Mouse (Mus musculus) right cerebral cortex, postnatal 25 days (tissue): ENCODE data around the gene Tmsb15b2.
"Not testable (repeated sequence)": the region's sequence is repeated elsewhere in the genome, so short reads cannot be mapped to it uniquely, and the experiment has no call there.

Experiments used
- DNase-seq: peaks from one replicate; pipeline ENCODE4 v3.0.0; 2022

Tmsb15b2 gene

DNA sequence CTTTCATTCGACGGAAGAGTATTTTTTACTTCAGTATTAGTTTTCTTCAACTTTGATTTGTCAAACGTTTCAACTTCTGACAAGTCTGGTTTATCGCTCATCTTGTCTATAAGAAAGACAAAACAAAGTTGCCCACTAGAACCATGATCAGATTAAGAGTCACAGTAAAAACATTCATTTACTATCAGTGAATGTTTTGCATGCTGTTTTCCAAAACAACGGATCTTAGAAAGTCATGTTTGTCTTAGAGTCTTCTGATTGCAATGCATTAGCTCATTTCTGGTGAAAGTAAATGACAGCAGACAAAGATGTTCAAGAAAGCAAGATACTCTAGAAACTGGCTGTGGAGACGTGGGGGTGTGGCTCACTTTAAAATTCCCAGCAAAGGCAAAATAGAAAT, at the start of gene Tmsb15b2:
Gene Tmsb15b2 (minus strand): TSS at position 101 of the 400 bp plus-strand sequence.
- DNase-seq: not testable (repeated sequence)

DNA sequence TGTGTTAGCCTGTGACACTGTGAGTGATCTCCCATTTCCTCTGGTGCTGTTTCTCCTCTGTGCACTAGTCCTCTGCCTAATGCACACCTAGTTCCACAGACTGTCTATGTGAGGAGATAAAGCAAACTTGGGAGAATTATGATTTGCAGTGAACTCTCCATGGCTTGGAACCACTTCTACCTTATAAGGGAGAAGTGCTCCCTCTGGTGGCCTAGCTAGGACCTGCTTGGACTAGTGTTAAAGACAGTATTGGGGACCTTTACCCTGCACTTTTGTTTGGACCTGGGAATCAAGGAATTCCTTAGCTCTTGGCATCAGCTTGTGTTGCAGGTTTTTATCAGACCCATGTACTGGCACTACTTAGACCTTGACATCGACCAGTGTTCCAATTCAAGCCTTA, 44.0 kb upstream of the Tmsb15b2 start:
- DNase-seq: no peak

DNA sequence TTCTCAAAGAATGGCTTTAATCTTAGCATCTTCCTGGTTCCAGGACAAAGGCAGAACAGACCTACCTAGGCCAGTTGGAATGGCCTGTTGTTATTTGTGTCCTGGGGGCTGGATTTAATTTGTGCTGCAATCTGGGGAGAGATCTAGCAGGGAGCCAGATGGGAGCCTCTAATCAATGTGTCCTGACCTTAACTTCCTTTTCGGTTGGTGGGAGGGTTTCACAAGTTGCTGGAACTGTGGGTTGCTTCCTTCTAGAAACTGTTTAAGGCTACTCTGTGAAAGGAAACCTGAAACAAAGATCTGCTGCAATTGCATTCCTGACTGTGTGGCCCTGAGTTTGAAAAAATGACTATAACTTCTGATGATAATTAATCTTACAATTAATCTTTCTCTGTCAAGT, 42.4 kb upstream of the Tmsb15b2 start:
- DNase-seq: no peak

DNA sequence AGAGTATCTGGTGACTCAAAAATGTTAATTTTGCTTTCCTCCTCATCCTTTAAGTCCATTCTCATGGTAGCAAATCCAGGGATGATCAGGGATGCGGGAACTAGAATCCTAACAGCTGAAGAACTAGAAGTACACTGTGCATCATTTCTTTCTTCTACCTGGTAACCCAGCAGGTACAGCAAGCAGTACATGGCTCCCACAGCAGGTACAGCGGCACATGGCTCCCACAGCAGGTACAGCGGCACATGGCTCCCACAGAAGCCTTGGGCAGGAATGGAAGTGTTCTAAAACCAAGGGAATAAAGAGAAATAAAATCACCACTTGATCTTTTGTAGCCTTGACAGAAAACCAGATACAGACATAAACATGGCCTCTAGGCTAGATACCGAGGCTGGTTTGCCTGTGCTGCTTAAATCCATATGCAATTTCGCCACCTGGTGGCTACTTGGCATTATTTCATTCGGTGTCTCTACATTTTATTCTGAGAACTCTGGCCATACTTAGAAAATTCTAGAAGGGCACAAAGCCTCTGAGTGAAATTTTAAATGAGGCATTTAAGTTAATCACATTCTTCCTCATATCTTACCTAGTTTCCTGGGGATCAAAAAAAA, 39.9 kb upstream of the Tmsb15b2 start:
- no peak for DNase-seq

- no peak for DNase-seq
These were observed 21.0 kb upstream of the Tmsb15b2 start for GRCm38 (mm10) chrX:136996256-136996655.

- peak; percentile 24 for DNase-seq
These were observed 18.3 kb upstream of the Tmsb15b2 start for GRCm38 (mm10) chrX:136993641-136994040.

- peak; percentile 84 for DNase-seq
These were observed 17.8 kb upstream of the Tmsb15b2 start, which contains the start of gene Zcchc18 for GRCm38 (mm10) chrX:136992978-136993547. Gene Zcchc18, plus strand, starts transcription at chrX:136993155.

DNA sequence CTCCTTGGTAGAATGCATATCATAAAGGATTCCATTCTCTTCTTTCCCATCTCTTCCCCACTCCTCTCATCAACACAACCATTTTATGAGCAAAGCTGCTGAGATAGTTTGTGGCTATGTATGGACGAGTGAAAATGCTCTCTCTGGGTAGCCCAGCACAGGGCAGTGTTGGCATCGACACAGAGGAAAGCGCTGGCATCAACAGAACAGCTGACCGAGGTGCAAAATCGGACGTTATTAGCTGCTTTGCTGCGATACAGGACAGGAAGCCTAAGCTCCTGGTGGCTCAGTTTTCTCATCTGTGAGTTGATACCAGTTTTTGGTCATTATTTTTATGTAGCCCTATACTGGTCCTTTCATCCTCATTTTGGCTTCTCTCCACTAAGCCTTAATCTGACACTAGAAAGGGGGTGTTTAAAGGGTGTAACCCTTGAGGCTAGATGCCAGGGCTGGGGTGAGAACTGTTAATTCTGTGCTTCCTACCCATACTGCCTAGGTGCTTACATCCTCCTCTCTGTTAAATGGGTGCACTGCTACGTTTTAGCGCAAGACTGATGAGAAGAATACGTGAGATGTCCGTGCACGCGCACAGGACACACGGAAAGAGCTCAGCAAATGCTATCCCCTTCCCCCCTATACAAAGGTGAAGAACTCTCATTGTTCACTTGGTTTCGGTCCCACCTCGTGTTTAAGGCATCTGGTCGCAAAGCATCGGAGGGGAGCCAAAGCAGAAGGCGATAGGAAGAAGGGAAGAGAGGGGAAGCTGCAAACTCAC, 17.1 kb upstream of the Tmsb15b2 start:
- DNase-seq: peak; percentile 14

DNA sequence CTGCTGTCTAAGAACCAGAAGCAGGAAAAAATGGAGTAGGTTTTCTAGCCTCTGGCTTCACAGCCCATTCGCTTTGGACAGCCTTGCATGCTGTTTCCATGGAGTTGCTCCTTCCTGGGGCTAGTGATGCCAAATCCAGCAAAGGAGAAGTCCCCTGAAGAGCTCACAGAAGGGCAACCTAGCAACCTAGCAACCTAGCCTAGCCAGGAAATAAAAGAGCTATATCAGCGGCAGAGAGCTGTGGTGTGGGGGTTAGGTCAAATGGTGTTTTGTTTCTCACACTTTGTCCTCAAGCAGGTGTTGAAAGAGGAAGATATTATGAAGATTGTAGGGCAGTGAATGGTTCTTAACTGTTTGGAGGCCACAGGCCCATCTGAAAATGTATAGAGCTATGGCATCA, 16.0 kb upstream of the Tmsb15b2 start:
- DNase-seq: no peak

- no peak for DNase-seq
These were observed 10.7 kb upstream of the Tmsb15b2 start for GRCm38 (mm10) chrX:136986039-136986438.

DNA sequence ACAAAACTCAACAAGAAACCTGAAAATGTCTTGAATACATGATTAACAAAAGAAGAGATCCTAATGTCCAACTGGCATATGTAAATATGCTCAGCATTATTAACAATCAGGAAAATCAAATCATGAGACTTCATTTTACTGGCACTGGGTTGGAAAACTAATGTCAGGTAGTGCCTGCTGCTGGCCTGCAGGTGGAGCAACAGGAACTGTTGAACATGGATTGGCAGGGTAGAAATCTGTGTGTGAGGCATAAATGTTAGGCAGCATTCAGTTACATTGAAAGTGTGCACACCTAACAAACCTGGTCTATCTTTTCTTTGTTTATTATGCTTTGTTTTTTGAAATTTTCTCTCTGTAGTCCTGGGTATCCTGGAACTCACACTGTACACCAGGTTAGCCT, 3.3 kb upstream of the Tmsb15b2 start:
- no peak for DNase-seq

DNA sequence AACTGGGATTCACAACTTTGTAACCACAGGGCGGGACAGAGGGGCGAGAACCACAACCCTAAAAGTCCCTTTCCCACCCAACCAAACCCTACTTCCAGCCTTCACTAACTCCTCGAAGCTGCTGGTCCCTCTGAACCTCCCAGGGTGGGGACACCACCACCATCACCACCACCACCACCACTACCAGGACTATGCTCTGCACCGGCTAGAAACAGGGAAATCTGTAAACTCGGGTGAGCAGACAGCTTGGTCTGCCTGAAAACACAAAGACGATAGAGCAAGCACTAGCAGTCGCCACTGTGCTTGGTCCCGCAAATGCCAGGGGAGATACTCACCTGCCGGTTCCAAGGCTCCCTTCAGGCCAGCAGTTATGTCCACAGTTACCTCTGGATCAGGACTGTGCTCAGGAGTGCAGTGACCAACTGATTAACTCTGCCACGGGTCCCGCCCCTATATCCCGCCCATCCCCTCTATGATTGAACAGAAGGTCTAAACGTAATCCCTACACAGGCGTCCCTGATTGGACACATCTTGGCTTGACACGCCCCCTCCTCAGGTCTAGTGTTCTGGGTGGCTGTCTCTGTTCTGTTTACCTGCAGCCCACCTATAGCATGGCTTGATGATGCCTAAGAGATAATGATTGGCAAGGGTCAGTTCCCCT, 1.3 kb upstream of the Tmsb15b2 start, which contains the start of the genes Tmsb15l and Tmsb15b1:
Gene Tmsb15l (minus strand): TSS at position 446 of the 661 bp plus-strand sequence.
Gene Tmsb15b1 (minus strand): TSS at position 451 of the 661 bp plus-strand sequence.
- DNase-seq: peak; percentile 72

GRCm38 (mm10) chrX:136959688-136960087, 15.6 kb downstream of the Tmsb15b2 start:
- no peak for DNase-seq

GRCm38 (mm10) chrX:136958300-136958699, 17.0 kb downstream of the Tmsb15b2 start:
- DNase-seq: not testable (repeated sequence)

GRCm38 (mm10) chrX:136957583-136958279, 17.6 kb downstream of the Tmsb15b2 start:
- peak; percentile 70 for DNase-seq

GRCm38 (mm10) chrX:136937985-136938384, 37.3 kb downstream of the Tmsb15b2 start:
- DNase-seq: no peak

DNA sequence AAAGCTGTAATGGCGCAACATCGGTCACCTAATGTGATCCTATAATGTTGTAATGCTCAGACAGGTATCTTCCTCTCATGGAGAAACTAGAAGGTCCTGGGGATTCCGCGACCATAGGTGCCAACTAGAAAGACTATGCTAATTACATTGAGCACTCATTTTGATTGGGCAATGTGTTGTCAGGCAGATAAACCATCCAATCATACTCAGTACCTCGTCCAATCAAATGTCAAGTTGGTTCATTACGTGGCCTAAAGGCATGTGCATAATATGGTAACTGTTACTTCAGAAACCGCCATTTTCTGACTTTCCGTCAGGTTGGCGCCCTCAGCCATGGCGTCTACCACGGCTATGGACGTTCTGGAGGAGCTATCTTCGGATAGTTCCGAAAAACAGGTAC, 48.3 kb downstream of the Tmsb15b2 start, which contains the start of gene H2bfm:
Gene H2bfm (plus strand): TSS at position 295 of the 400 bp plus-strand sequence.
- no peak for DNase-seq

GRCm38 (mm10) chrX:136925863-136926262, 49.4 kb downstream of the Tmsb15b2 start:
- DNase-seq: no peak
